Comparison of ENCODE assay signal across 13 mouse cellular contexts in genomic region chr11:35932121-35932885, GRCm38 (mm10). TPM values are rescaled to one million over a fixed set of nuclear protein-coding genes. Genes with fewer than 3 reads are reported as not detected.
DNase-seq lines count a peak whose midpoint lies in the region; ATAC-seq and TF ChIP-seq lines count a peak whose summit lies in the region.
"Had no signal": no experiment of that assay in that cellular context is flagged by ENCODE, and none has a peak within 500 bp of the region (broad histone marks: within the 10 kb centered on the region; RNA-seq: fewer than 3 reads in every experiment).

No protein-coding gene starts in this region.

- peaks cover 0 to 24% of the 10 kb centered on the region in 2 experiments; a peak in 2 of 4 replicates for H3K4me1 ChIP-seq in CH12.LX (ENCODE audit: control insufficient read depth in 1 of 2, insufficient read depth in 2 of 2)
- peaks cover 27% of the 10 kb centered on the region for H3K4me1 ChIP-seq in kidney, embryonic 14.5 days (ENCODE audit: control insufficient read depth, insufficient read depth, low read length)

- TF ChIP-seq EP300 in CH12.LX (IDR thresholded peaks at IDR 0.05; ENCODE audit: low read length), result no peak

- no peak for TF ChIP-seq POLR2A in CH12.LX (IDR thresholded peaks at IDR 0.05; ENCODE audit: low read depth, low read length)

- H3K9ac ChIP-seq in CH12.LX (ENCODE audit: insufficient read depth, low read depth), result no peak overlapping the region
- no peak overlapping the region for H3K9ac ChIP-seq in kidney, embryonic 14.5 days (ENCODE audit: low read depth, low read length)

- TF ChIP-seq RAD21 in CH12.LX (IDR thresholded peaks at IDR 0.05; ENCODE audit: low read depth, low read length), result no peak

- dilution Hi-C loops in CH12.LX (cut with MboI; ENCODE audit: extremely low pct_ligation_motif_present, extremely low pct_unique_long_range_greater_than_20kb, low sequenced_read_pairs), result no loop called here

- peaks cover 3% of the 10 kb centered on the region for H3K9me3 ChIP-seq in CH12.LX (replicated peaks; ENCODE audit: low read length)
- no peaks in the 10 kb centered on the region for H3K9me3 ChIP-seq in kidney, embryonic 14.5 days (ENCODE audit: control insufficient read depth, low read length)

- H3K36me3 ChIP-seq in CH12.LX (replicated peaks in 1 of 2; ENCODE audit: control insufficient read depth in 1 of 2, insufficient read depth in 1 of 2, low read length in 1 of 2), result no peaks in the 10 kb centered on the region
- no peaks in the 10 kb centered on the region for H3K36me3 ChIP-seq in kidney, embryonic 14.5 days (ENCODE audit: control insufficient read depth, insufficient read depth, low read length)
- H3K36me3 ChIP-seq: G1E had no signal

- H3K79me2 ChIP-seq in CH12.LX (replicated peaks; ENCODE audit: control insufficient read depth, extremely low read depth, insufficient read depth, poor library complexity, severe bottlenecking), result no peaks in the 10 kb centered on the region

- peak; percentile 21 for DNase-seq in adrenal gland, adult 2 months
- DNase-seq in adrenal gland, postnatal 36 days, result no peak
- no peak for DNase-seq in layer of hippocampus, adult 2 months (ENCODE audit: low spot score in 2 of 2)
- DNase-seq in layer of hippocampus, adult 9-10 months (ENCODE audit: low spot score), result no peak
- DNase-seq in CH12.LX (ENCODE audit: extremely low read depth), result peak; percentile 45
- no peak for DNase-seq in ovary, postnatal 36 days (ENCODE audit: low spot score)
- DNase-seq in yolk sac, embryonic 10.5 days (ENCODE audit: low spot score), result no peak
- DNase-seq: layer of hippocampus, postnatal 36 days; liver; thymus, adult 2 months had no signal

- no peaks in the 10 kb centered on the region for H3K27me3 ChIP-seq in CH12.LX (replicated peaks)
- H3K27me3 ChIP-seq in kidney, embryonic 14.5 days (ENCODE audit: control insufficient read depth, insufficient read depth, low read length), result no peaks in the 10 kb centered on the region

- TF ChIP-seq CTCF in layer of hippocampus, adult 2 months (conservative IDR thresholded peaks at IDR 0.05), result no peak
- TF ChIP-seq CTCF in CH12.LX (conservative IDR thresholded peaks at IDR 0.05 in 1 of 2, IDR thresholded peaks at IDR 0.05 in 1 of 2; ENCODE audit: low read depth in 2 of 2, low read length in 2 of 2), result no peak

- H3K4me3 ChIP-seq in layer of hippocampus, adult 2 months, result no peak overlapping the region
- no peak overlapping the region for H3K4me3 ChIP-seq in CH12.LX (replicated peaks in 1 of 3; ENCODE audit: low read depth in 2 of 3, low read length in 2 of 3, poor library complexity in 1 of 3)
- no peak overlapping the region for H3K4me3 ChIP-seq in kidney, embryonic 14.5 days (ENCODE audit: low read length)

- 85% methylated on average over 14 of the region's 14 CpGs for WGBS in kidney, embryonic 14.5 days

- peak overlapping the region; percentile 70 for H3K27ac ChIP-seq in layer of hippocampus, adult 2 months
- no peak overlapping the region for H3K27ac ChIP-seq in CH12.LX (ENCODE audit: insufficient read depth, low read depth)
- H3K27ac ChIP-seq in kidney, embryonic 14.5 days (ENCODE audit: low read depth, low read length), result peak overlapping the region; percentile 80; the same call in 1 of the 2 replicates
- H3K27ac ChIP-seq: macrophage had no signal

- in situ Hi-C loops in CH12.LX (cut with MboI; ENCODE audit: low pct_ligation_motif_present, low pct_unique_long_range_greater_than_20kb, low sequenced_read_pairs), result no loop called here

- ATAC-seq in kidney, embryonic 14.5 days (ENCODE audit: low FRiP score, low TSS enrichment), result no peak

- H3K4me2 ChIP-seq in CH12.LX (ENCODE audit: insufficient read depth, low read depth, poor library complexity, severe bottlenecking), result no peak overlapping the region
- H3K4me2 ChIP-seq in kidney, embryonic 14.5 days (replicated peaks; ENCODE audit: low read depth, low read length), result no peak overlapping the region

TF ChIP-seq in CH12.LX, 34 proteins besides CTCF, POLR2A, EP300 and RAD21:
- TF ChIP-seq ELF1 (IDR thresholded peaks at IDR 0.05; ENCODE audit: low read depth, low read length) (no peak), ZNF384 (IDR thresholded peaks at IDR 0.05; ENCODE audit: low read depth, low read length) (no peak), USF2 (conservative IDR thresholded peaks at IDR 0.05; ENCODE audit: low read depth, low read length) (no peak), IRF4 (IDR thresholded peaks at IDR 0.05; ENCODE audit: low read depth, low read length) (no peak), MYC (IDR thresholded peaks at IDR 0.05; ENCODE audit: low read depth, low read length) (no peak), TBP (conservative IDR thresholded peaks at IDR 0.05; ENCODE audit: low read depth, low read length) (no peak), ZMIZ1 (IDR thresholded peaks at IDR 0.05; ENCODE audit: low read depth, low read length) (no peak), ETS1 (conservative IDR thresholded peaks at IDR 0.05; ENCODE audit: low read depth, low read length) (no peak), KAT2A (IDR thresholded peaks at IDR 0.05; ENCODE audit: insufficient replicate concordance, low read length) (no peak), MEF2A (IDR thresholded peaks at IDR 0.05; ENCODE audit: borderline replicate concordance, low read depth, low read length) (no peak)

RNA-seq across cellular contexts. Expression of gene Wwc1, which starts 48.0 kb away (rescaled TPM):
- total RNA-seq in adrenal gland, adult 2 months (2021), result 10 to 100 TPM; 81.6 to 88.3 TPM
- 27.1 and 35.2 TPM in 2 replicates for polyA plus RNA-seq in adrenal gland, adult 2 months (2012; rRNA removed)
- total RNA-seq in adrenal gland, postnatal 36 days (2021), result 10 to 100 TPM; 84.6 to 89.9 TPM
- 100 to 1,000 TPM in 1 of 2 experiments, 10 to 100 TPM in 1; 99.6 to 107 TPM for total RNA-seq in layer of hippocampus, adult 2 months (2021)
- total RNA-seq in CH12.LX (2012; rRNA removed) (0.89 and 1.5 TPM in 2 replicates), CH12.LX (2014; rRNA removed) (2.0 and 2.4 TPM in 2 replicates)
- polyA plus RNA-seq in CH12.LX (2012; ENCODE audit: insufficient read length, low read depth), result 8.7 and 13.8 TPM in 2 replicates
- 5.0 and 9.5 TPM in 2 replicates for polyA plus RNA-seq in kidney, embryonic 14.5 days (2014; fragmentation: Nextera tagmentation; extraction: Ambion mirVana)

Comparison
In these comparisons a context has a peak if more than half of its experiments do, and no peak if none do; other contexts are left out.
1. DNase-seq: peak in adrenal gland, adult 2 months (single experiment) and CH12.LX (single experiment); none in adrenal gland, postnatal 36 days (0 of 2), layer of hippocampus, adult 2 months (0 of 2), layer of hippocampus, adult 9-10 months (single experiment), ovary, postnatal 36 days (single experiment) and yolk sac, embryonic 10.5 days (single experiment).
2. RNA of gene Wwc1, which starts 48.0 kb away (total RNA-seq): 99.6 to 107 TPM in layer of hippocampus, adult 2 months, 84.6 to 89.9 TPM in adrenal gland, postnatal 36 days and 81.6 to 88.3 TPM in adrenal gland, adult 2 months; 0.89 to 2.4 TPM in CH12.LX; every median in the first group is over 10 times any median in the second.